Mouse (Mus musculus) hindbrain, embryonic 10.5 days (tissue): ENCODE results near the gene Scaf1. TPM values are rescaled to one million over a fixed set of nuclear protein-coding genes. Genes with fewer than 3 reads are reported as not detected.

ENCODE experiments used
- DNase-seq: peaks from one replicate; pipeline ENCODE4 v3.0.0-alpha.2; 2017; ENCODE audit warnings: low spot score
- H3K27ac ChIP-seq: fragments of 300-500 bp; sonication (generic); 2 replicates; pipeline ENCODE4 v1.5.1; 2016; ENCODE audit warnings: mild to moderate bottlenecking, moderate library complexity
- H3K27me3 ChIP-seq: fragments of 300-500 bp; sonication (generic); 2 replicates; pipeline ENCODE4 v1.6.1; 2016; ENCODE audit warnings: mild to moderate bottlenecking; ENCODE audit not compliant: poor library complexity, insufficient read depth, severe bottlenecking
- H3K36me3 ChIP-seq: fragments of 300-500 bp; sonication (generic); 2 replicates; pipeline ENCODE4 v1.6.1; 2016; ENCODE audit warnings: mild to moderate bottlenecking, moderate library complexity
- H3K4me1 ChIP-seq: fragments of 300-500 bp; sonication (generic); replicated peaks from 2 replicates; pipeline ENCODE4 v1.6.1; 2016; ENCODE audit warnings: mild to moderate bottlenecking
- H3K4me3 ChIP-seq: fragments of 300-500 bp; sonication (generic); 2 replicates; pipeline ENCODE4 v1.5.1; 2016; ENCODE audit warnings: mild to moderate bottlenecking, moderate library complexity
- H3K9me3 ChIP-seq: fragments of 300-500 bp; sonication (generic); 2 replicates; pipeline ENCODE4 v1.6.1; 2016; ENCODE audit warnings: mild to moderate bottlenecking, moderate library complexity
- WGBS: fragments of 180-500 bp; shearing (Covaris S2); methylation state at CpG from one replicate; pipeline ENCODE4 v1.1.7; 2016; 5-methylcytosine and 5-hydroxymethylcytosine counted together
- polyA plus RNA-seq: library from polyadenylated mRNA; unstranded; fragments of >200 nt; fragmentation: Nextera tagmentation; extraction: Ambion mirVana; gene quantifications from 2 replicates; pipeline ENCODE4 v1.2.1, GENCODE M21; 2016

The Scaf1 gene
- polyA plus RNA-seq, 1 experiment from 2014 or later = 49.9 TPM

DNA sequence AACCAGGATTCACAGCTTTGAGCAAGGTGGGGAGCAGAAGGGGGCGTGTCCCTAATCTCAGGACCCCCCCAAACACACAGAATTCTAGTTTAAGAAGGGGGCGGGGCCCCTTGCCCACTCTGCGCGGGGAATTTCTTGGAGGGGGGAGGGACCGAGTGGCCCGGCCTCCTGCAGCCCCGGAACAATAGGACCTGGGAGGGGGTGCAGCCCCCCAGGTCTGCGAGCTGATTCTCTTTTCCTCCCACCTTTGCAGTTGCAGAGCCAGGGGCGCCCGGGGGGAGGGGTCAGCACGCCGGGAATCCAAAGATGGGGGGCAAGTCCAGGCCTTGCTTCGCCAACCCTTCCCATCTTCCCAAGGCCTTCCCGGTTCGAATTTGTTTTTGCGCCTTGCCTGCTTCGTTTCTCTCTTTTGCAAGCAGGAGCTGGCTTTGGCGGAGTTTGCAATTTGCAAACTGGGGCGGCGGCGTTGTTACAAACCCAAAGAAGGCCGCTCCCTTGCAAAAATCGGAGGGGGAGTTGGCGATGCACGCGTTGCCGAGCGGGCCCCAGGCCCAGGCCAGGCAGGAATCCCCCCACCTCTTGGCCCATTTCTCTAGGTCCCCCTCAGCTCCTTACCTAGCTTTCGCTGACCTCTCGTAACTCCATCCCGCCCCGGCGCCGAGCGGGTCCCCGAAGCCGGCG lies 36.2 kb upstream of the Scaf1 start:
- no peak for DNase-seq
- WGBS = under 1% methylated on average over 38 of the region's 38 CpGs
- peaks cover 40% of the 10 kb centered on the region for H3K36me3 ChIP-seq

DNA sequence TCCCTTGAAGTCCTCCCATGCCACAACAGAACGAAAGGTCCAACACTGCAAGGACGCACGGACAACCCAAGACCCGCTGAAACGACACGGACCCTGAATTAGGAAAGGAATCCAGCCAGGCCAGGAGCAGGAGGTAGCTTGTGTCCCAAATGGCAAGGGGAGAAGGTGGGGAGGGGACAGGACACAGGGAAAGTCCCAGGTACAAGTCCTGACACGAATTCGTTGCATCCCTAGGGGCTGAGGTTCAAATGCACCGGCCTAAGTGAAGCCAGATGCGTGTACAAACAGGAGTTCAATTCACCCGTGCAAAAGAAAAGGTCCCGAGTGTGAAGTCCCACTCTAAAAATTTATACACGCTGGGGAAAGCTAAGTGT lies 35.4 kb upstream of the Scaf1 start:
- Histone ChIP-seq H3K36me3 (peaks cover 47% of the 10 kb centered on the region), H3K9me3 (no peaks in the 10 kb centered on the region), H3K27me3 (no peaks in the 10 kb centered on the region), H3K4me3 (peak overlapping the region; percentile 95), H3K4me1 (peaks cover 51% of the 10 kb centered on the region), H3K27ac (peak overlapping the region; percentile 99)
- 4% methylated on average over 13 of the region's 13 CpGs for WGBS
- DNase-seq = no peak

More for the DNA sequence above, 36.2 kb upstream of the Scaf1 start:
- Histone ChIP-seq H3K27ac (peak overlapping the region; percentile 99), H3K9me3 (no peaks in the 10 kb centered on the region), H3K4me1 (peaks cover 50% of the 10 kb centered on the region), H3K27me3 (no peaks in the 10 kb centered on the region), H3K4me3 (peak overlapping the region; percentile 95)

DNA sequence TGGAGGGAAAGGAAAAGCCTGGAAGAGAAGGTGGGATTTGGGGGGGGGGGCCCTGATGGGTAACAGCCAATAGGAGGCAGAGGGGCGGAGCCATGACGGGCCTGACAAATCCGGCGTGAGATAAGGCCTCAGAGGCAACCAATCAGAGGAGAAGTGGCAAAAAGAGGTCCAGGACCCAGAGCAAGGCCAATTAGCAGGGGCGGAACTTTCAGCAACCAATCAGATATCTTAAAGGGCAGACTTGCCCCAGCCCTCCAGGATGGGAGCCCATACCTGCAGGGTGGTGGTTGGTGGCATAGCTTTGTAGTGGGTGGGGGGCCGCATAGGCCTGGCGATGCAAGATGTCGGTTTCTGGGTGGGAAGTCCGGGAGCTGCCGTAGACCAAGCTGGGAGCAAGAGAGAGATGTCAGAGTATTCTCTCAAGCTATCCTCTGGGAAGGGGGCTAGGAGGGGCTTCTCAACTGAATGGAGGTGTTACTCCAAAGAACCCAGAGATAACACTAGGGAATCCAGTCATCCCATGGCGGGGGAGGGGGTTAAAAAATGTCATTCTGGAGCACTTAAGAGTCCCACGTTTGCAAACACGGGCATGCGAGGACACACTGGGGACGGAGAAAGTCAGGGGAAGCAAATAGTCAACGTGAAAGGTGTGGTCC lies 34.9 kb upstream of the Scaf1 start:
- Histone ChIP-seq H3K27ac (peak overlapping the region; percentile 99), H3K4me1 (peaks cover 50% of the 10 kb centered on the region), H3K36me3 (peaks cover 52% of the 10 kb centered on the region), H3K27me3 (no peaks in the 10 kb centered on the region), H3K4me3 (peak overlapping the region; percentile 95), H3K9me3 (no peaks in the 10 kb centered on the region)
- peak; percentile 89 for DNase-seq
- WGBS = 2% methylated on average over 16 of the region's 16 CpGs

DNA sequence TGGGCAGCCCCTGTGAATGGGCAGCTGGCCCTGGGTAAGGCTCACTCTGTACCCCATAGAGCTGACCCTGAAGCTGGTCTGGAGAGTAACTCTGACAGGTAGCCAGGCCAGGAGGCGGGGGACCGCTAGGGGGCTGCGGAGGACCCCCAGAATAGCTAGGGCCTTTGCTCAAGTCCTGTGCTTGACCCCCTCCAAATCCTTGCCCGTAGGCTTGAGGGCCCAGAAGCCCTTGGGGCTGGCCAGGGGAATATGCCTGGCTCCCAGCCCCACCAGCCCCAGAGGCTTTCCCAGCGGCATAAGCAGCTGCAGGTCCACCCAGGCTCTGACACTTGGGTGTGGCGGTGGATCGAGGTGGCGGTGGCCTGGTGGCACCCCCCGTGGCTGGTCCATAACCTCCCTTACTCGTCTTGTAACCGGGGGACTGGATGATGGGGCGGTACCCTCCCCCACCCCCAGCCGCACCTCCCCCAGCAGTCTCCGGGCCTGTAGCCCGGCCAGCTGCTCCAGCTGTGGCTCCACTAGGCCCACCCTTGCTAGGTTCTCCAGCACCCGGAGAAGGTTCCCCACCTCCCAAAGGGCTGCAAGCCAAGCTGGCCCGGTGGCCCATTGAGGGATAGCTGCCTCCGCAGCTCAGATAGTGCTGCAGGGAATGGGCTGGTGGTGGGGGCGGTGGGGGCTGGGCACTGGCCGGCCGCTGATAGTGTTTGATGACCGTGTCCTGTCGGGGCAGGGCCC lies 32.9 kb upstream of the Scaf1 start:
- H3K4me3 ChIP-seq = peak overlapping the region; percentile 95; the same call in 1 of the 2 replicates

DNA sequence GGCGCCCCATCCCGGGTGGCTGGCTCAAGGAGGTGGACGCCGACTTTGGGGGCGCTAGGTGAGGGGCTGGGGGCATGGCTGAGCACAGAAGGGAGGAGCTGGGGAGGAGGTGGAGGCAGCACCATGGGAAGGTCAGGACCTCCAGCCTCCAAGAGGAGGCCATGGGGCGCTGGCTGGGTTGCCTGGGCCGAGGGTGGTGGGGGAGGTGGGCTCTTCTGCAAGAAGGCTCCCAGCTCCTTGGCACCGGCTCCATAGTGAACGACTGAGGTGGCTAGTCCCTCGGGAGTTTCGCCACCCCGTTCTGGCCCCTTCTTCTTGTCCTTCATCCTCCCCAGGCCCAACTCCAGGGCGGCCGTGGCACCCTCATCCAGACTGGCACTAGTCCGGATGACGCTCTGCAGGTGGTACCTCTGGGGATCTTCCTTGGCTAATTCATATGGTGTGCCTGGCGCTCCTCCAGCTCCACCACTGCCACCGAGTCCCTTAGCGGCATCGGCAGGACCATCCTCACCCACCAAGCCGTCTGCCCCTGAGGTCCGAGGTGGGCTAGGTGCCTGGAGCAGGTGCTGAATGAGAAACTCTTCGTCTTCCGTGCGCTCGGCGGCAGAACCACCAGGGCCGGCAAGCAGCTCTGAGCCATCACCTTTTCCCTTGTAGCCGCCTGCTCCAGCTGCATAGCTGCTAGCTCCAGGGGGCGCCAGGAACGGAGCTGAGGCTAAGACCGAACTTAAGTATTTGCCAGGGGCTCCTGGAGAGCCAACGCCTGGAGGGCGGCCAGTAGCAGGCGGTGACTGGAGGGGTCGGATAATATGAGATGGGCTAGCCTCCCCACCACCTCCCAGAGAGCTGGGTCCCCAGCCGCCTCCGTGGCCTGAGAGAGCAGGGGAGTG lies 32.1 kb upstream of the Scaf1 start:
- no peak for DNase-seq
- Histone ChIP-seq H3K36me3 (peaks cover 80% of the 10 kb centered on the region), H3K27me3 (no peaks in the 10 kb centered on the region), H3K4me1 (peaks cover 36% of the 10 kb centered on the region), H3K27ac (no peak overlapping the region), H3K4me3 (no peak overlapping the region), H3K9me3 (no peaks in the 10 kb centered on the region)
- WGBS = 95% methylated on average over 38 of the region's 38 CpGs

More for the DNA sequence above, 32.9 kb upstream of the Scaf1 start:
- Histone ChIP-seq H3K27ac (0 out of 2 replicates have a peak overlapping the region, but pooled peaks have one; percentile 40), H3K36me3 (peaks cover 72% of the 10 kb centered on the region), H3K4me1 (peaks cover 43% of the 10 kb centered on the region), H3K27me3 (no peaks in the 10 kb centered on the region), H3K9me3 (no peaks in the 10 kb centered on the region)
- no peak for DNase-seq
- WGBS = 92% methylated on average over 23 of the region's 23 CpGs

DNA sequence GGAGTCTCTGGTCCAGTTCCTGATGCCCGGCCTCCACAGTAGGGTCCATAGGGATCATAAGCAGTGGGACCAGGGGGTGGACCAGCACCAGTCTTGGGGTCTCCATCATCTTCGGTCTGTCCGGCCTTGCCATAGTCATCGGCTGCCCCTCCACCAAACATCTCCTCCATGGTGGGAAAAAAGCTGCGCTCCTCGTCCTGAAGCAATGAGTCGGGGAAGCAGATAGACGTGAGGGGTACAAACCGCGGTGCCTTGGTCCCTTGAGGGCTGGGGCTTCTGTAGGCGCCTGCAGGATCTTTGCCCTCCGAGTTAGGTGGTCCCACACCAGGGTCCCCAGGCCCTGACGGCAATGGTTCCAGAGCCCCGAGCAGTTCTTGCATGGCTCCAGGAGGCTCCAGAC lies 31.3 kb upstream of the Scaf1 start:
- peaks cover 88% of the 10 kb centered on the region for H3K36me3 ChIP-seq
- 96% methylated on average over 14 of the region's 14 CpGs for WGBS
- H3K27me3 ChIP-seq = no peaks in the 10 kb centered on the region
- H3K27ac ChIP-seq = no peak overlapping the region
- H3K9me3 ChIP-seq = no peaks in the 10 kb centered on the region
- H3K4me1 ChIP-seq = peaks cover 36% of the 10 kb centered on the region
- no peak overlapping the region for H3K4me3 ChIP-seq
- DNase-seq = no peak

DNA sequence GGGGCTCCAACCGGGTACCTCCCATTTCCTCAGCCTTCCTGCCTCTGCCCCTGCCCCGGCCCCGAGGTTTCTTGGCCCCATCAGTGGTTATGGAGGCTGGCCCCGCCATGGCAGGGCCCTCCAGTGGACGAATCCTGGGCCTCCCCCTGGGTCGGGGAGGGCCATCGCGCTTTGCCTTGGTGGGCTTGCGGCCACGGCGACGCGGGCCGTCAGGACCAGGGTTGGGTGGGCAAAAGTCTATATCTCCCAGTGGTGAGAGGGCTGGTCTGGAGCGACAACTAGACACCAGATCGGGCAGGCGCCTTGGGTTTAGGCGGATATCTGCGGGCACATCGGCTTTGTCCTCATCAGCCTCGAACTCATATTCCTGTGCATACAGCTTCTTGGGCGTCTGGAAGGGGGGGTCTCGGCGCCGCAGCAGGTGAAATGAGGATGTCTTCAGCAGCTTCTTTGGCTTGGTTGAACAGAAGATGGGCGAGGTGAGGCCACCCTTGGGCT lies 30.7 kb upstream of the Scaf1 start:
- H3K4me1 ChIP-seq = peaks cover 32% of the 10 kb centered on the region
- no peak overlapping the region for H3K27ac ChIP-seq
- no peak for DNase-seq
- WGBS = 96% methylated on average over 26 of the region's 26 CpGs
- 0 out of 2 replicates have a peak overlapping the region, but pooled peaks have one; percentile 9 for H3K4me3 ChIP-seq
- H3K27me3 ChIP-seq = no peaks in the 10 kb centered on the region
- no peaks in the 10 kb centered on the region for H3K9me3 ChIP-seq
- H3K36me3 ChIP-seq = peaks cover 94% of the 10 kb centered on the region

DNA sequence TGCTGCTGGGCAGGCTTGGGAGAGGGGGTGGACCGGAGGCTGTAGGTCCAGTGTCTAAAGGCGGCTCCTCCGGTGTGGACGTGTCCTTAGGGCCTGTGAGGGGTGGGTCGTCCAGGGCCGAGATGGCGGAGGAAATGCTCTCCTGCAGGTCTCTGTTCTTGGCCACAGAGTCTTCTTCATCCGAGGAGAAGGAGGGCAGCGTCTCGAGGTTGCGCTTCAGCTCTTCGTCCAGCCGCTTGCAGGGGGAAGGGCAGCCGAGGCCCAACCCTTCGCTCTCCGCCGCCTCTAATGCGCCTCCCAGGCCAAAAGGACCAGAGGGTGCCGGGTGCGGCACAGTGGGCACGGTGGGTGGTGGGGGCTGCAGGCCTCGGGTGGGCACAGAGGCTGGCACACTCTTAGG lies 29.6 kb upstream of the Scaf1 start:
- WGBS = 94% methylated on average over 22 of the region's 22 CpGs
- Histone ChIP-seq H3K36me3 (peaks cover 100% of the 10 kb centered on the region), H3K4me3 (no peak overlapping the region), H3K27ac (peak overlapping the region; percentile 53; the same call in 1 of the 2 replicates), H3K4me1 (peaks cover 21% of the 10 kb centered on the region), H3K27me3 (no peaks in the 10 kb centered on the region), H3K9me3 (no peaks in the 10 kb centered on the region)
- no peak for DNase-seq

DNA sequence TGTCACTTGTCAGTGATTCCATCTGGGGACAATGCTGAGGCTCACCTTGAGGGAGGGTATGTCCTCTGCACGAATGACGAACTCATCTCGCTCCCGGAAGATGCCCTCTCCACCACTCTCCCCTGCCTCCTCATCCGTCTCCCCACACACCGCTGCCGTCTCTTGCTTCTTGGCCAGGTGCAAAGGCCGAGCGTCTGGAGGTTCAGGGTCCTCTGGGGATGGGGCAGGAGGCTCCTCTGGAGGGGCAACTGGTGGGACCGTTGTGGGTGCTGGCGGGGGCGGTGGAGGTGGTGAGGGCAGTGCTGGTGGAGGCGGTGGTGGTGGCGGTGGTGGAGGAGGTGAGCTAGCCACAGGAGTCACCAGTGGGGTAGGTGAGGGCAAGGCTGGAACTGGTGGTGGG lies 27.1 kb upstream of the Scaf1 start:
- no peak for DNase-seq
- no peak overlapping the region for H3K27ac ChIP-seq
- no peaks in the 10 kb centered on the region for H3K9me3 ChIP-seq
- H3K4me3 ChIP-seq = no peak overlapping the region
- WGBS = 96% methylated on average over 14 of the region's 14 CpGs
- 0 out of 2 replicates have a peak, but pooled peaks cover 4% of the 10 kb centered on the region for H3K4me1 ChIP-seq
- H3K27me3 ChIP-seq = no peaks in the 10 kb centered on the region
- H3K36me3 ChIP-seq = peaks cover 100% of the 10 kb centered on the region

DNA sequence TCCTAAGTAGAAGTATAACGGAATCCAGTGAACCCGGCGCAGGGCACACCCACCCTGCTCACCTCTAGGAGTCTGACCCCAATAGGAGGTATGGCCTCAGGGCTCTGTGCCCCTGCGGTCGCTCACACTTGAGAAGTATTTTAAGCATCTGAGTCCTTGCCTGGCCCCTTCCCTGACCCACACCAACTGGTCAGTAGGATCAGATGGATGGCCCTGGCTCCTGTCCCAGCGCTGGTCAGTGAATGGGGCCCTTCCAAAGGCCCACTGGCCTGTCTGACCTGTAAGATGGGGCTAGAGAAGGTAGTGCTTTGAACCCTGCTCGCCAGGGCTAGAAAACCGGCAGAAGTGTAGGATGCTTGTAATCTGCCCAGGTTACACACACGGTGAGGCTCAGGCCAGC lies 24.7 kb upstream of the Scaf1 start:
- H3K4me1 ChIP-seq = no peaks in the 10 kb centered on the region
- WGBS = 92% methylated on average over 9 of the region's 9 CpGs
- no peak for DNase-seq
- H3K4me3 ChIP-seq = no peak overlapping the region
- H3K27me3 ChIP-seq = no peaks in the 10 kb centered on the region
- H3K9me3 ChIP-seq = no peaks in the 10 kb centered on the region
- peaks cover 100% of the 10 kb centered on the region for H3K36me3 ChIP-seq
- H3K27ac ChIP-seq = no peak overlapping the region

DNA sequence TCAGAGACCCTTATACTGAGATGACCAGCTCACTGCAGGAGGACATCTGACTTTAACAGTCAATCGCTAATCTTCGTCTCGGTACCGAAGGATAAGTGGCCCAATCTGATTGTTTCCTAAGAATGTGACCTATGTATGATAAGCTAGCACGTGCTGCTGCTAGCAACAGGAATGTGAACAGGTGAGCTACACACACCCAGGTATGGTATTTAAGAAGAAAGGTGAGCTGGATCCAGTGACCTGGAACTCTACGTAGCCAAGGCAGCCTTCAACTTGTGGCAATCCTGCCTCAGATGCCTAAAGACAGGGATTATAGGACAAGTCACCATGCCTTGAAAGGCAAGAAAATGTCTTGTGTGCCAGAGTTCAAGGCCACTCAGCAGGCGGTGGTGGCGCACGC lies 22.2 kb upstream of the Scaf1 start:
- no peaks in the 10 kb centered on the region for H3K27me3 ChIP-seq
- H3K27ac ChIP-seq = no peak overlapping the region
- no peak for DNase-seq
- H3K9me3 ChIP-seq = no peaks in the 10 kb centered on the region
- 95% methylated on average over 9 of the region's 9 CpGs for WGBS
- H3K4me3 ChIP-seq = no peak overlapping the region
- H3K36me3 ChIP-seq = peaks cover 100% of the 10 kb centered on the region
- H3K4me1 ChIP-seq = no peaks in the 10 kb centered on the region

DNA sequence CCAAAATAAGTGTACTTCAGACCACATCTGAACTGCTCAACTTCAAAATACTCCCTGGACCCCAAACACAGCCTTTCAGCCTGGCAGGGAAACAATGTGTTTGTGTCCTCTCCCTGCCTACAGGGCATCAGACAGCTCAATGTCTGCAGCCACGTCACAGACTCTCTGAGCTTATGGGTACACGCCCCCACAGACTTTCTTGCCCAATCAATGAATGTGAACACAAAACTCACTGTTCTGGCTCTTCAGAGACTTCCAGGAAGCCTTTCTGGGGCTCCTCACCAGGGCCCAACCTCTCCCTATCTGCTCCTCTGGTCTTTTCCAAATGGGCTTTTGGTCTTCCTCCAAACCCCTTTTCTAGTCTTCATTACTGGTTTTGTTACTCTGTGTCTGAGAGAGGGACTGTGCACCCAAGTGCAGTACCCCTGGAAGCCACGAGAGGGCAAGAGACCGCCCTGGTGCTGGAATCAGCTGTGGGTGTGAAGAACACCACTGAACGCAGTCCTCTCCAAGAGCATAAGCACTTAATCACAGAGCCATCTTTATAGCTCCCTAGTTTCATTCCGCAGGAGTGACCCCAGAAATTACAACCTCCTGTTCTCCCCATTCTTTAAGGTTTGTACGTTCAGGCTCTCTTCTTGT lies 21.7 kb upstream of the Scaf1 start:
- Histone ChIP-seq H3K4me3 (no peak overlapping the region), H3K4me1 (no peaks in the 10 kb centered on the region), H3K27ac (no peak overlapping the region), H3K27me3 (no peaks in the 10 kb centered on the region), H3K36me3 (peaks cover 100% of the 10 kb centered on the region), H3K9me3 (no peaks in the 10 kb centered on the region)
- whole genome bisulfite sequencing = 72% methylated on average over 7 of the region's 7 CpGs
- DNase-seq = peak; percentile 59
